Mouse (Mus musculus) olfactory bulb, adult 2 months (tissue): Measurements from ENCODE around the gene Zbtb22.

ENCODE experiments used
- CTCF ChIP-seq: fragments of 200-500 bp; IDR thresholded peaks from 2 replicates; pipeline ENCODE4 v1.5.1; 2012; ENCODE audit warnings: low read depth, mild to moderate bottlenecking, low read length, moderate library complexity; ENCODE audit not compliant: insufficient read depth
- POLR2A ChIP-seq: fragments of 200-500 bp; IDR thresholded peaks from 2 replicates; pipeline ENCODE4 v1.6.1; 2012; ENCODE audit warnings: mild to moderate bottlenecking, low read depth, low read length, moderate library complexity; ENCODE audit not compliant: insufficient read depth

GRCm38 (mm10) chr17:33900989-33901314 lies 14.8 kb upstream of the Zbtb22 start:
- no peak for TF ChIP-seq POLR2A
- no peak for TF ChIP-seq CTCF
